In the genomic region with DNA sequence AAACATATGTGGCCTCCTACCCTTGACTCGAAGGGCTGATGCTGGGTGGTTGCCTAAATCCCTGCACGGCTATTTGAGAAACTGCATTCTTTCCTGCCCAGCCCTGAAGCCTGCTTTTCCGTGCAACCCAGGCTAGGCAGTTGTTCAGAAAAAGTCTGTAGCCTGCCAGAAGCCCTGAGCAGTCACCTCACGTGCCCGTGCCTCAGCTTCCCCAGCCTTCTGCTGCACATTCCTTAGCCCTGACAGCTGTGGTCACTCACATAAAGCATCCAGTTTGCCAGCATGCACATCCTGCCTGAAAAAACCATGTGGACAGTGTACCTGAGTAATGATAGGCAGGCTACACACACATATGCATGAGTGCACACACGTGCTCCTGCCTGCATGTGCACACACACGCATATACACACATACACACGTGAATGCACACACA, we compare ENCODE assay signal across 8 mouse cellular contexts.
A peak's percentile ranks its signal among the peaks of the same experiment; 100 is the strongest.
DNase-seq lines count a peak whose midpoint lies in the region; ATAC-seq and TF ChIP-seq lines count a peak whose summit lies in the region.
"Had no signal": no experiment of that assay in that cellular context is flagged by ENCODE, and none has a peak within 500 bp of the region (broad histone marks: within the 10 kb centered on the region; RNA-seq: fewer than 3 reads in every experiment).

No protein-coding gene starts in this region.

- no peaks in the 10 kb centered on the region for H3K36me3 ChIP-seq in heart, embryonic 16.5 days (ENCODE audit: control insufficient read depth, insufficient read depth)
- H3K36me3 ChIP-seq in lung, embryonic 16.5 days (ENCODE audit: control insufficient read depth, insufficient read depth, low read length), result no peaks in the 10 kb centered on the region

- H3K4me3 ChIP-seq in embryonic fibroblast, embryonic 13.5 days (ENCODE audit: insufficient read depth, low read length), result no peak overlapping the region
- no peak overlapping the region for H3K4me3 ChIP-seq in heart, embryonic 16.5 days (ENCODE audit: low read length)
- no peak overlapping the region for H3K4me3 ChIP-seq in lung, embryonic 16.5 days (ENCODE audit: low read length)

- no peak for ATAC-seq in heart, embryonic 16.5 days (replicated peaks; ENCODE audit: extremely low read depth, insufficient read depth, low FRiP score)
- ATAC-seq in lung, embryonic 16.5 days (ENCODE audit: low read depth), result peak; percentile 57

- H3K9me3 ChIP-seq in heart, embryonic 16.5 days (replicated peaks; ENCODE audit: control insufficient read depth, low read length), result no peaks in the 10 kb centered on the region
- no peaks in the 10 kb centered on the region for H3K9me3 ChIP-seq in lung, embryonic 16.5 days (ENCODE audit: control insufficient read depth, low read length)

- 55% methylated on average over 8 of the region's 8 CpGs for WGBS in heart, embryonic 16.5 days
- 28% methylated on average over 8 of the region's 8 CpGs for WGBS in lung, embryonic 16.5 days

- H3K4me2 ChIP-seq in heart, embryonic 16.5 days (ENCODE audit: low read depth, low read length), result no peak overlapping the region
- no peak overlapping the region for H3K4me2 ChIP-seq in lung, embryonic 16.5 days (ENCODE audit: low read depth, low read length)

- H3K4me1 ChIP-seq in embryonic fibroblast, embryonic 13.5 days (ENCODE audit: control insufficient read depth, insufficient read depth, low read length), result peaks cover 23% of the 10 kb centered on the region
- H3K4me1 ChIP-seq in heart, embryonic 16.5 days (ENCODE audit: control insufficient read depth, insufficient read depth, low read length), result peaks cover 10% of the 10 kb centered on the region
- peaks cover 31% of the 10 kb centered on the region for H3K4me1 ChIP-seq in lung, embryonic 16.5 days (replicated peaks; ENCODE audit: control insufficient read depth, insufficient read depth, low read length)

- peak; percentile 58 for DNase-seq in adipocyte (ENCODE audit: low spot score)
- no peak for DNase-seq in adrenal gland, adult 8-10 months
- no peak for DNase-seq in layer of hippocampus, adult 18-20 months (ENCODE audit: low spot score in 2 of 2)
- no peak for DNase-seq in retina, embryonic 14.5 days (ENCODE audit: low spot score)

- H3K27ac ChIP-seq in embryonic fibroblast, embryonic 13.5 days (ENCODE audit: insufficient read depth, low read length), result peak overlapping the region; percentile 84
- H3K27ac ChIP-seq in heart, embryonic 16.5 days (ENCODE audit: low read length), result peak overlapping the region; percentile 15
- H3K27ac ChIP-seq in lung, embryonic 16.5 days (ENCODE audit: low read length), result peak overlapping the region; percentile 94
- H3K27ac ChIP-seq: macrophage had no signal

- H3K27me3 ChIP-seq in heart, embryonic 16.5 days (ENCODE audit: control insufficient read depth, insufficient read depth, low read length), result 0 out of 2 replicates have a peak, but pooled peaks cover 2% of the 10 kb centered on the region
- no peaks in the 10 kb centered on the region for H3K27me3 ChIP-seq in lung, embryonic 16.5 days (ENCODE audit: control insufficient read depth, insufficient read depth, low read depth, low read length)

- no peak for TF ChIP-seq CTCF in embryonic fibroblast, embryonic 13.5 days (IDR thresholded peaks at IDR 0.05; ENCODE audit: borderline replicate concordance, insufficient read depth, low read length)

- 0 out of 2 replicates have a peak, but pooled peaks have one; percentile 24 for TF ChIP-seq POLR2A in embryonic fibroblast, embryonic 13.5 days (IDR thresholded peaks at IDR 0.05; ENCODE audit: low read depth, low read length)

- H3K9ac ChIP-seq in heart, embryonic 16.5 days (ENCODE audit: low read length), result no peak overlapping the region
- H3K9ac ChIP-seq in lung, embryonic 16.5 days (ENCODE audit: low read length), result peak overlapping the region; percentile 29

Comparison
In these comparisons a context has a peak if more than half of its experiments do, and no peak if none do; other contexts are left out.
1. H3K27ac ChIP-seq: peak in every context shown above with its lines; median percentile 94 in lung, embryonic 16.5 days; 84 in embryonic fibroblast, embryonic 13.5 days; 15 in heart, embryonic 16.5 days.